Mouse (Mus musculus): ENCODE data around the gene Sowaha. TPM values are rescaled to one million over a fixed set of nuclear protein-coding genes. Genes with fewer than 3 reads are reported as not detected.

Sowaha gene
- total RNA-seq, 2 experiments from 2014 or later, result 0.10 TPM

DNA sequence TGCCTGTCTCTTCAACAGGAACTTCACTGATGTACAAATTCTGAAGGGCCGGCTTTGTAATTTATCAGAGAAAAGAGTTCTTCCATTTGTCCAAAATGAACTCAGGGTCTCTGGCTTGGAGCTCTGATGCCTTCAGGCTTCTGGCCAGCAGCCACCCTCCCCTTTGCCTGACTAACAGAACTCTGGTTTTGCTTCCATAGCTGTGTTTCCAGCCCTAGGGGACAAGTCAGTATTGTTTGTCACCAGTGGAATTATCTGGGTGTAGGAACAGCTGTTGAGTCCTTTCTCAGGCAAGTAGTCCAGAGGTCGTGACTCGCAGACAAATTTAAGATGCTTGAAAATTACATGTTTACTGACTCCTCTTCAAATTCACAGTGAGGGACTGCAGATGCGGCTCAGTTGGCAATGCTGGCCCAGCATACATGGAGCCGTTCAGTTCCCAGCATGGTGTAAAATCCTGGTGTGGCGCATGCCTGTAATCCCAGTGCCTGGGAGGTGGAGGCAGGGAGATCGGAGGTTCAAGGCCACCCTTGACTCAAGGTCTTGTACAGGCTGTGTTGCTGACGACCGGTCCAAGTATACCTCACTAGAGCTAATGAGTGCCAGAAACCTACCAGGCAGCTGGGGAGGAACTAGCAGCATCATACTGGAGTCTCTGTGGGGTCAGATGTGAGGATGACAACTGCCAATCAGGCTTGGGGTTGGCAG is 27.2 kb upstream of the Sowaha start:
- intact Hi-C loops (cut with DNase I), result no loop called here
- peak in 1 of 2 experiments; percentile 53 for DNase-seq

DNA sequence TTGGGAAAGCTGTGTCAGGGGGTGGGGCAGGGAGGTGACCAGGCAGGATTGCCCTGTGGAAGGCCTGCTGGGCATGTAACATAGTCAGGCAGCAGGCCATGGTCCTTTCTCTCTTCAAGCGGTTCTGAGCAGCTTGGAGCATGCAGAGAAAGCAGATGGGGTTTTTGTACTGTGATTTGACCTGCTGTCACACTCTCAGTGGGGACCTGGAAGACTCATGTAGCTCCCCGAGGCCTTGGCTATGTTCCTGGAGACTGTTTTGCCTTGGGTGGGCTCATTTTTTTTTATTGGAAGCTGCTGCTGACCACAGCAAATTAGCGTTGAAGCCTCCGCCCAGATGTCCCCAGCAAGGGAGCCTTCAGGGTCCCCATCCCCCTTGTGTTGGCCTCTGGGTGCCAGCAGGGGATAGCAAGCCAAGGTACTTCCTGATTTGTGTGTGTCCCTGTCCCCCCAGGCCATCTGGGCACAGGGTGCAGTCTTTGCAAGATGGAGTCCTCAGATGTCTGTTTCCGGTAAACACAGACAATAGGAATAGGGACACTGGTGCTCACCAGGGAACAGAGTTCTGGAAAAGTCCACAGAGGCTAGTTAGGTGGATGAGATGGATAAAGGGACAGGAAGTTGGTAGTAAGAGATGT is 25.1 kb upstream of the Sowaha start:
- intact Hi-C loops (cut with DNase I), result no loop called here
- no peak for DNase-seq

DNA sequence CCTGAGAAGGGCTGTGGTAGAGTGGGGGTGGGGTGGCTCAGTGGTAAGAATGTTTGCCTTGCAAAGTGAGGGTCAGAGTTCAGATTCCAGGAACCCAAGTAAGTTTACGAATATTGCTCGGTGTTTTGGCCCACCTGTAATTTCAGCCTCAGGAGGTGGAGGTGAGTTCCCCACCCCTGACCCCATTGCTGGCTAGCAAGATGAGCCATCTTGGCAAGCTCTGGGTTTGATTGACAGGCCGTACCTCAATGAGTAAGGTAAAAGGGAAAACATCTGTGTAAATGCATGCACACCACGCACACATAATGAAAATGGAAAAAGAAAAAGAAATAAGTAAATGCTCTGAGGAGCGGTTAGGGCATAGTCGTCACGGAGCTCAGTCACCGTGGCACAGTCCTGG is 24.3 kb upstream of the Sowaha start:
- intact Hi-C loops (cut with DNase I), result no loop called here
- DNase-seq, result no peak

DNA sequence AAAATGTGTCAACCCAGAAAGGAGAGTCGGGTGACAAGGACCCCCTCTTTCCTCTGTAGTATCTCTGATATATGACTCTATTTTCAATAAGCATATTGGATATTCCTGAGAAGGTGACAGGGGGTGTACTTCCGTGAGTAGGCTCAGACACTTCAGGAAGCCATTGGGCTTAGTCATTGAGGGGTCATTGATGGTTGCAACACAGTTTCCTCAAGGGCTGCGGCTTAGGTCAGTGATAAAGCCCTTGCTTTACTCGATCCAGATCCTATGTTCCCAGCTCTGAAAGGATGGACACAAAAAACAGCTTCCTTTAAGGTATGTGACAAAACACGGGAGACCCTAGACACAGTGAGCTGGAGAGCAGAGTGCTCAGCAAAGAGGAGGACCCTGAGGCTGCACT is 23.7 kb upstream of the Sowaha start:
- intact Hi-C loops (cut with DNase I), result no loop called here
- no peak for DNase-seq

DNA sequence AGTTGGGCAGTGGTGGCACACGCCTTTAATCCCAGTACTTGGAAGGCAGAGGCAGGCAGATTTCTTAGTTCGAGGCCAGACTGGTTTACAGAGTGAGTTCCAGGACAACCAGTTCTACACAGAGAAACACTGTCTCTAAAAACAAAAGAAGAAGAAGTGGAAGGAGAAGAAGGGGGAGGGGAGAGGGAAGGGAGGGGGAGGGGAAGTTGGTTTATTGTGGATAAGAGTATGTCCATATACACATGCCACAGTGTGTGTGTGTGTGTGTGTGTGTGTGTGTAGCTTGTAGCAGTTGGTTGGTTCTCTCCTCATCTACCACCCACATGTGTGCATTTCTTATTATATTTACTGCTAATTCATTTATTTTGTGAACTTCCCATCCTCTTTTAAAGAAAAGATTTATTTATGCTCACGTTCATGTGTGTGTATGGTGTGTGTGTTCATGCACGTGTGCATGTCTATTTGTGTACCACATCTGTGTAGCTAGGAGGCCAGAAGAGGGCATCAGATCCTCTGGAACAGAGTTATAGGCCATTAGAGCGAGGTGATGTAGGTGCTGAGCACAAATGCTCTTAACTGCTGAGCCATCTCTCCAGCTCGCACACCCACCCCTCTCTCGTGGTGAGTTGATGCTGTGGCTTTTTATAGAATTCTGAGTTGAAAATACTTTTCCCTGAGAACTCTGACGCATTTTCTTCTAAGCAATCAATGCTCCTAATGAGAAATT is 22.1 kb upstream of the Sowaha start:
- DNase-seq, result no peak
- intact Hi-C loops (cut with DNase I), result no loop called here

DNA sequence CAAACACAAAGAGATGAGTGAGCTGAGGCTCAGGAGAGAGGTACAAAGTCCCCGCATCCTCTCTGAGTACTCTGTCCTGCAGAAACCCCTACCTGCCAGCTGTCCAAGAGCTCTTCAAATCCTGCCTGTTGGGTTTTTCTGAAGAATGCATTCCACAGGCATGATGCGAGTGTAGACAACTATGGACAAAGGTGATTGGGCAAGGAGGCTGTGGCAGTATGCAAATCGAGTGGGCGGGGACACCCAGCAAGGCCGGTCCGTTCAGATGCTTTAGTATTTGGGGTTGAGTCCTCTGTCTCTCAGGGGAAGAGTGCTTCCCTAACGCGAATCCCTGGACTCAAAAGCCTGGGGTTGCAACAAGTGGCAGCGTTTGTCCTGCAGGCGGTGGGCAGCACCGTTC is 20.5 kb upstream of the Sowaha start:
- intact Hi-C loops (cut with DNase I), result no loop called here
- DNase-seq, result no peak

DNA sequence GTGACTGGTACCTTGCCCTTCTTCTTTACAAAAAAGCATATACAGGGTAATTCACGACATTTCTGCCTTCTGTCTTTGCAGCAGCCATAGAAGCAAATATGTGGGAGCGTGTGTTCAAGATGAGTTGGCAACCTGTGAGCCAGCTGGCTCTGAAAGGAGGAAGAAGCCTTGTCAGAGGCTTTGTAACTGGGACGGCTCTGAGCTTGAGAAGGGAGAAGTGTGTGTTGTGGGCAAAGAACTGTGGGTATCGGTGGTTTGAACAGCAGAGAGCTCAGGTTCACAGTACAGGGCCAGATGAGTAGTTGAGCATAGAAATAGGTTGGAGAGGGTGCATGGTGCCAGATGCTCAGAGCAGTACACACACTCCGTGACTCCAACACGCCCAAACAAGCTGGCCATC is 16.9 kb upstream of the Sowaha start:
- intact Hi-C loops (cut with DNase I), result no loop called here

DNA sequence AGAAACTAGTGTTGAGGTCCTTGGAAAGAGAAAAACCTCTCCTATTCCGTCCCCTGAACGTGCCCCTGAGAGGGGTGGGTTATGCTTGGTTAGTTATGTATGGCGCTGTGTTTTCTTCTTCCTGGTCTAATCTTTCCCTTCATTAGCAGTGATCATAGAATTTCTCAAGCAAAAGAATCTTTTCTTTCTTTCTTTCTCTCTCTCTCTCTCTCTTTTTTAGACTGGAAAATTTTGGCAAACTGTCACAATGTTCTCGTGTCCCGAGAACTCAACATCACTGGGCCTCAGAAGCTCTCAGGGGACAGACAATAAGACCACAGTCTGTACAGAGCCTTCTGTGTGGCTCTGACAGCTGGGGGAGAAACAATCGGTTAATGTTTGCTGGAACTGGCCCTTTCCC is 15.3 kb upstream of the Sowaha start:
- DNase-seq, result no peak
- intact Hi-C loops (cut with DNase I), result no loop called here

More for the DNA sequence above, 16.9 kb upstream of the Sowaha start:
- DNase-seq, result no peak

DNA sequence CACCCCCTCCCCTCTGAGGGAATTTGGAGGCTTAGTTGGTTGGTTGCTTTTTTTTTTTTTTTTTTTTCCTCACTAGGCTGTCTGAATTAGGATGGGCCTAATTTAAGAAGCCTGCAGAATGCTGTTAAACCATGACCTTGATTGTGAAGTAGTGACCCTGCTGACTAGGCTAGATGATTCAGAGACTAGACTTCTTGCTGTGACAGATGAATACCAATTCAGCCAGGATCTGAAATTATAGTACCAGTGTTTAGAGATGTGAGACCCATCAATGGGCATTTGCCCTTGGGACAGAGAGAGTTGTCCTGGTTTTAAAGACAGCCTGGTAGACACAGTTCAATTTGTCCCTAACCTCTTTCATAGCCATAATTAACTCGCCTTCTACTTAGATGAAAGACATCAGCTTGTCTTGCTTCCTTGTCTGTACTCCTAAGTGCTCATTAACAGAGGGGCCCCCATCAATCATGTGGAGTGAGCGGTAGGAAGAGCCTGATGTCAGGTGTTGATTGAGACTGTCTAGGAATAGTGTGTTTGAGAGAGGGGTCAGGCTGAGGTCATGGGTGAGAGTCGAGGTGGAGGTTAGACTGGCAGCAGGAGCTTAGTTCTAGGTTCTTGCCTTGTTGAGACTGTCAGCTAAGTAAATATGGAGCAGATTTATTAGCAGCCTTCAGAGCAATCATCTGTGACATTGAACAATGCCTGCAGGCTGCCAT is 13.3 kb upstream of the Sowaha start:
- intact Hi-C loops (cut with DNase I), result no loop called here

DNA sequence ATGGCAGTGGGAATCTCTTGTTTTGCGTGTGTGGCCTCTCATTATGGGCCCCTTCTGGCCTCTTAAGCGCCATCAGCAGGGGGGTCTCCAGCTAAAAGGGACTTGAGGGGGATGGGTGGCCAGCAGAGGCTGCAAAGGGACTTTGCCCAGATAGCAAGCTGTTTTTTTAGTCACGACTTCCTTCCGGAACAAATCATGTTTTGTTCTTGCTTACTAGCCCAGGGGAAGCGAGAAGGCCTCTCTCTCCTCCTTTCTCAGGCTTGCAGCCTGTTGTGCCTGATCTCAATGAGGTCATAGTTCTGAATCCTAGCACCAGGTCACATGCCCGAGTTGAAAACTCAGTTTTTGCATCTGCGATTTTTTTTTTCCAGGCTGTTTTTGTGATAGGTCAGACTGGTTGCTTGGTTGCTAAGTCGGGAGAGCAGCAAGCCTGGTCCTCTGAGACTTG is 11.9 kb upstream of the Sowaha start:
- intact Hi-C loops (cut with DNase I), result no loop called here
- DNase-seq, result peak in 1 of 2 experiments; percentile 51

More for the DNA sequence above, 13.3 kb upstream of the Sowaha start:
- no peak for DNase-seq

DNA sequence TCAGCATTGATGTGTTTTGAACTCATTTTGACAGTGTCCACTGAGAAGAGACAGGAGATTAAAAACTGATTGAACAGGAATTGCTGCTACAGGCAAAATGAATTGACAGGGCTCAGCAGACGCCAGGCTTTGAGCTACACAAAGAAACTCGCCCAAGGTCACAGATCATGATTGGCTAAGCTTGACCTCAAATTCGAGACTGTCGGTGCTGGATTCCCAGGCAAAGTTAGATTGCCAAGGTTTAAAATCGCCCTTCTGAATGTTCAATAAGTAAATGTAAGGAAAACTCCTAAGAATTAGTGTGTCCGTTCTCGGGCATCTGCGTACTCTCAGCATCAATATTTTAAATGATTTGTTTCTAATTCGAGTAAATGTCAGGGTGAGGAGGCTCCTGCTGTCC is 9.3 kb upstream of the Sowaha start:
- intact Hi-C loops (cut with DNase I), result no loop called here
- no peak for DNase-seq

DNA sequence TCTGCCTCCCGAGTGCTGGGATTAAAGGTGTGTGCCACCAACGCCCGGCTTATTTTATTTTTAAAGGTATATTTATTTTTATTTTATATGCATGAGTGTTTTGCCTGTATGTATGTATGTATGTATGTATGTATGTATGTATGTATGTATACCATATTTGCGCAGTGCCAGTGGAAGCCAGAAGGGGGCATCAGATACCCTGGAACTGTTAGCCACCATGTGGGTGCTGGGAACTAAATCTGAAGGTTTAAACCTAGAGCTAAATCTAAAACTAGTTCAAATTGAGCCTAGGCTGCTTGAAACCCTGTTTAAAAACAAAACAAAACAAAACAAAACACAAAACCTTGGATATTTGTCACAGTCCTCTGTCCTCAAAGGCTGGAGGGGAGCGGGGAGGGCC is 8.9 kb upstream of the Sowaha start:
- intact Hi-C loops (cut with DNase I), result no loop called here
- DNase-seq, result no peak

DNA sequence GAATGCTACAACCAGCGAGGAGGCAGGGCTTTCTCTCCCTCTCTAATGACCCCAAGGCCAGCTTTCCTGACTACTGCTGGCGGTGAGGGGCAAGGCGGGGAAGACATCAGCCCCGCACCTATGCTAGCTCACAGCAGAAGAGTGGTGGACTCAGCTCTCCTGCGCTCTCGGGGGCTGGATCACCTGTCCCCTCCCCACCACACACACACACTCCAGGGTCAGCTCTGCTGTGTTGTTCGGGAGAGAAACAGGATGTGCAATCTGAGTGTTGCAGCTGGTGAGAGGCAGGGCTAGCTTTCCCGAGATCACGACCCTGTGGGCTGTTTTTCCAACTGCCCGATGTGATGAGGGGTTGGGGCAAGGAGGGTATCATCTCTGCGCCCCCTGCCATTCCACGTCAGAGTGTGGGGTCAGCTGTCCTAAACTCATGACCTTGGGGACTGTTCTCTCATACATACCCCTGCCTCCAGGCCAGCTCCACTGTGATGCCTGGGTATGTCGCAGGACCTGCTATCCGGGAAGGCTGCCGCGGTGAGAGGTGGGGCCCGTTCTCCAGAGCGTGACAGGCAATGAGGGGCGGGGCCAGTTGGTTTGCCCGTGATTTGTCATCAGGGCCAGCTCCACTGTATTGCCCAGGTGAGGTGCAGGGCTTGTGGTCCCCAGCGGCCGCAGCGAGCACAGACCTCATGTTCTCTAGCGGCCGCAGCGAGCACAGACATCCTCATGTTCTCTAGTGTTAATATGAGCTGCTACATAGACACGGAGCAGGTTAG is 6.9 kb upstream of the Sowaha start:
- no peak for DNase-seq
- intact Hi-C loops (cut with DNase I), result no loop called here

DNA sequence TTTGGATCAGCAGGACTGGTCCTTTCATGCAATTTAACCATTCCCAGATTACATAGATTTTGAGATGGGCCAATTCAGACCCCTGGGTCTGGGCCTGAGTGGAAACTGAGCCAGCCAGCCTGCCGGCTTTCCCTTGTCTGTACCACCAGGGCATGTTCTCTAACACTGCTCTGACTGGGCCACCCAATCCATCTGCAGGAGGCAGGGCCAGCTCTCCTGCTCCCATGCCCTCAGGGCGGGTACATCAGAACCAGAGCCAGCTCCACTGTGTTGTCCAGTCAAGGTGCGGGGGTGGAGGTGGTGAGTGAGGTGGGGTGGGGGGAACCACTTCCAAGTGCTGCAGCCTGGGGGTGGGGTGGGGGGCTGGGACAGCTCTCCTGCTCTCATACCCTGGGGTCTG is 6.3 kb upstream of the Sowaha start:
- no peak for DNase-seq
- intact Hi-C loops (cut with DNase I), result no loop called here

DNA sequence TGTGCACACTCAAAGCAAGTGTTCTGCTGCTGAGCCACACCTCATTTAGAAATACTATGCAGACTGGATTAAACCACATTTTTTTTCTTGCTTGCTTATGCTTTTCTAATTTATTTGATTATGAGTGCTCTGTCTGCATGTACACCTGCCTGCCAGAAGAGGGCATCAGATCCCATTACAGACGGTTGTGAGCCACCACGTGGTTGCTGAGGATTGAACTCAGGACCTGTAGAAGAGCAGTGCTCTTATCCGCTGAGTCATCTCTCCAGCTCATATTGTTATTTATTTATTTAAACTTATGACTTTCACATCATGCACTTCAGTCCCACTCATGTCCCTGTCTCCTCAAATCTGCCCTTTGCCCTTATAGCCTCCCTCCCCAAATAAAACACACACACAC is 5.6 kb upstream of the Sowaha start:
- intact Hi-C loops (cut with DNase I), result no loop called here
- no peak for DNase-seq

DNA sequence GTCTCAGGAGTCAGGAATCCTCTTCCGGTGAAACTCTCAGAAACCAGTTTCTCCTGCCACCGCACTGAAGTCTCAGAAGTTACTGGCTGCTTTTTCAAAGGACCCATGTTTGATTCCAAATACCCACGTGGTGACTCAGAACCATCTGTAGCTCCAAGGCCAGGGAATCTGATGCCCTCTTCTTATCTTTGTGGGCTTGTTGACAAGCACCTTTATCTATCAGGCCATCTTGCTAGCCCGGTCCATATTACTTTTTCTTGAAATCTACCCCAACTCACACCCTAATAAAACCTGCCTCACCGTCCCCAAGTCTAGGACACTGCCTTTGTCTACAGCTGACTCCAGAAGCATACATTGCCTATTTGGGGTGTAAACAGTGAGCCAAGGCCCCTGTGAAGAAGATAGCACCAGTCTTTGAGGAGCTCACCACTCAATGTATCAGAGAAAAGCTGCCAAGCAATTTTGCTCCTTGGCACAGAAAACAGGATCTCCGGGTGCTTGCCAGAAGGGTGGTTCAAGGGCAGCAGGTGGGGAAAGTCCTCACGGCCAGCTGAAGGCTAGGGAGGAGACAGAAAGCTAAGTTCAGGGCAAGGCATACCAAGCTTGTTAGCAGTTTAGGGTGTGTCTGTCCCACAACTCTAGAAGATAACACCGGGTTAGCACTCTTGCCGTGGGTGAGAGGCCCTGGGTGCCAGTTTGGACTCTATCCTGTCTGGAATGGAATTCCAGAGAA is 3.3 kb upstream of the Sowaha start:
- DNase-seq, result no peak
- intact Hi-C loops (cut with DNase I), result no loop called here

DNA sequence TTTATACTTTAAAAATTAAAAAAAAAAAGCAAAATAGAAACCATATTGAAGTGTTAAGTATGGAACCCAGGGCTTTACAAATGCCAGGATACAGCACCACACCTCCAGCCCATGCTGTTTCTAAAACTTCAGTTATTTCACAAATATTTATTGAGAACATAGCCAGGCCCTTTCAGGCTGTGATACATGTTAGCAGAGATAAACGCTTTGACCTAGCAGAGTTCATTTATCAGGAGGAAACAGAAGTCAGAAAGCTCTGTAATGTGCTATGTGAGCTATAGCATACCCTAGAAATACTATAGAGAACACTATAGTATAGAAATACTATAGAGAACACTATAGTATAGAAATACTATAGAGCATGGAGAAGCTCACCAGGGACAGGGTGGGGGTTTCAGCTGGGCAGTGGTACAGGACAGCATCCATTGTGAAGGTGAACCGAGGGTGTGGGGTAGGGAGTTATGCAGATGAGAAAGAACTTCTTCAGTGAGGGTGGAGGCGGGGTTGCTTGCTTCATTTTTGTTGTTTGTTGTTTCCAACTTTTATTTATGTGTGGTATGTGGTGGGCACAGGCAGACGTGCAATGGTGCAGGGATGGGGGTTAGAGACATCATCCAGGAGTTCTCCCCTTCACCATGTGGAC is 1.1 kb upstream of the Sowaha start:
- intact Hi-C loops (cut with DNase I), result no loop called here
- DNase-seq, result no peak

DNA sequence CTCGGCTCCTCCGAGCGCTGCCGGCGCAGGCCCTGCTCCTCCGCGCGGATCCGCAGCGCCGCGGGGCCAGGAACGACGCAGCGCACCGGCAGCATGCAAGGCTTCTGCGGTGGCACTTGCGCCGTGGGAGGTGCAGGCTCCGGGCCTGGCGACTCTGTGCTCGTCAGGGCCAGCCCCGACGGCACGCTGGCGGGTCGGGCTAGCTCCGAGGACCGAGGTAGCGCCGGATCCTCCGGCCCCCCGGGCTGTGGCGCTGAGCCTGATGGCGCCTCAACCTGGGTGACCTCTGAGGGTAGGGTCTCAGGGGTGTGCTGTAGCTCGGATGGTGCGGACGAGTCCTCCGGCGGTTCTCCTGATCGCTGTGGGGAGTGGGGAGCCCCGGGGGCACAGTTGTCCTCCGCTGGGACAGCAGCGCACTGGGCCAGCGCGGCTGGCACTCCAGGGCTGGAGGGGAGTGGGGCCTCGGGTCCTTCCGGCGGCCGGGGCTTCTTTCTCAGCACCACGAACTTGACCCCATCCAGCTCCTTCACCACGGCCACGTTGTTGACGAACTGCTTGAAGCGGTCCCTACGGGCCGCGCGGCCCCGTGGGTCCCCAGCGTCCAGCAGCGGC is 797 bp downstream of the Sowaha start:
- intact Hi-C loops (cut with DNase I), result no loop called here
- no peak for DNase-seq
